Mouse (Mus musculus) frontal cortex, postnatal 14 days (tissue): ENCODE measurements at regions not wholly inside any gene's neighbourhood (a gene's known extent, or its start where the extent isn't known, plus 50 kb on each side); places are given as distances from the start of the nearest gene placed in this dataset.

Source experiments
- DNase-seq, 2 experiments: peaks; one replicate each; pipeline ENCODE4 v3.0.0; 2022; ENCODE audit warnings: low spot score in 2 of 2

DNA sequence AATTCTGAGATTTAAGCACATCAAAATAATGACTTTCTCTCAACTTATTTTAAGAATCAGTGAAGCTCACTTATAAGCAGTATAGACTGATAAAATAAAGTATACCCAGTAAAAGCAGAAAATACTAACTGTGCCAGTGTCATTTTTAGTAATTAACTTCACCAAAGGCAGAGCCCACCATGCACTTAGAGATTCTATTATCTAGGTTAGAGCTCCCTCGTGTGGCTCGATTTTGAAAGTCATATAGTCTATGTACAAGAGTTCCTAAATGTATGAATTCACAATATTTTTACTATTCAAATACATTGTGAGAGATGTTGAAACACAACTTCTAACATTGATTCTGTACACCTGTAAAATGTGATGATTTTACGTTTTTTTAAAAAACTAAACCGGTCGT, 589.3 kb downstream of the Kcnj3 start:
- peak in 1 of 2 experiments; percentile 8 for DNase-seq

DNA sequence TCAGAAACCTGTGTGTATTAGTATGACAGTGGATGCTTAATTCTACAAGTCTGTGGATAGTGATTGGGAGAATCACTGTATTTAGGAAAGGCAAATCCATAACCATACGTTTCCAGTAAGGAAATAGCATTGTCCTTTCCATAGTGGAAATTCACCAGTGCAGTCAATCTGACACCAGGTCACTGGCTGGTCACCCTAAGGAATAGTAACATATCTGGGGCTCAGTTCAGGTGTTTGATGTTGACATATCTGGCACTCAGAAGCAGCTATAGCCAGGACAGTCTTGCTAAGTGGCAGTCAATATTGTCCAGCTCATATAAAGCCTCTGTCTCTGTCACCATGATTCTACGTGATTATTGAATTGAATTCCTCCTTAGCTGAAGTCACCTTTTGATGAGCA, 593.2 kb downstream of the Kcnj3 start:
- no peak for DNase-seq
